Mouse (Mus musculus): ENCODE data around the gene Tatdn3. TPM values are rescaled to one million over a fixed set of nuclear protein-coding genes. Genes with fewer than 3 reads are reported as not detected.
"Not testable (repeated sequence)": the region's sequence is repeated elsewhere in the genome, so short reads cannot be mapped to it uniquely, and the experiment has no call there.

Tatdn3 gene
- total and polyA plus RNA-seq, 2 experiments: 9.4 to 16.3 TPM

DNA sequence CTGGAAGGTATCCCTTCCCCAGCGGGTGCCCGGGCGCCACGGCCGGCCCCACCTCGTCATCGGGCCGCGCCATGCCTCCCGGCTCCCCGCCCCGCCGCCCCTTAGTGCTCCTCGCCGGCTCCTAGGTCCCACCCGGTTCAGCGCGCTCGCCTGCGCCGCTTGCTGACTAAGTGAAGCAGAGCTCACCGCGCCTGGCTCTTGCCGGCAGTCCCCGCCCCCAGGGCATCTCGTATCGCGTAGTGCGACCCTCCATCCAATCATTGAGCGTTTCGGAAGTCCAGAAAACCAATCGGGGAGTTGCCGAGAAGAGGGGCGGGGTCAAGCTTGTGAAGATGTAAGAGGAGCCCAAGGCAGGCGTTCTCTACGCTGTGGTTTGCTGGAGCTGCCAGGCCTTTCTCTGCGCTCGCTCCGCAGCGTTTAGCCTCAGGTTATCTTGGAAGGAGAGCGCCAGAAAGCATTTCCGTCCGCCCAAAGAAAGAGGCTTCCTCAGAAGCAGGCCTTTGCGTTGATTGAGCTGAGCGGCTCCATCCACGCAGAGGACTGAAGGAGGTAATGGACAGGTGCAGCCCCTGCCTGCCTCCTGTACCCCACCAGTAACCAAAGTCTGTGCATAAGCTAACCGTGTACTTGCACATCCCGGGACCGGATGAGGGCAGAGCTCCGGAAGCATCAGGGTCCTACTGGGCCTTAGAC, 36.6 kb downstream of the Tatdn3 start, which contains the start of gene Flvcr1:
TSS of gene Flvcr1 (minus strand) at position 138 of the 693 bp plus-strand sequence.
- no peak within 1 kb of the TSS for H3K27ac ChIP-seq (replicated peaks; ENCODE audit: insufficient read depth, low read depth, low read length)
- 1% methylated on average over 50 of the region's 50 CpGs for WGBS
- H3K9ac ChIP-seq (ENCODE audit: low read depth, low read length): peak within 1 kb of the TSS; percentile 63

DNA sequence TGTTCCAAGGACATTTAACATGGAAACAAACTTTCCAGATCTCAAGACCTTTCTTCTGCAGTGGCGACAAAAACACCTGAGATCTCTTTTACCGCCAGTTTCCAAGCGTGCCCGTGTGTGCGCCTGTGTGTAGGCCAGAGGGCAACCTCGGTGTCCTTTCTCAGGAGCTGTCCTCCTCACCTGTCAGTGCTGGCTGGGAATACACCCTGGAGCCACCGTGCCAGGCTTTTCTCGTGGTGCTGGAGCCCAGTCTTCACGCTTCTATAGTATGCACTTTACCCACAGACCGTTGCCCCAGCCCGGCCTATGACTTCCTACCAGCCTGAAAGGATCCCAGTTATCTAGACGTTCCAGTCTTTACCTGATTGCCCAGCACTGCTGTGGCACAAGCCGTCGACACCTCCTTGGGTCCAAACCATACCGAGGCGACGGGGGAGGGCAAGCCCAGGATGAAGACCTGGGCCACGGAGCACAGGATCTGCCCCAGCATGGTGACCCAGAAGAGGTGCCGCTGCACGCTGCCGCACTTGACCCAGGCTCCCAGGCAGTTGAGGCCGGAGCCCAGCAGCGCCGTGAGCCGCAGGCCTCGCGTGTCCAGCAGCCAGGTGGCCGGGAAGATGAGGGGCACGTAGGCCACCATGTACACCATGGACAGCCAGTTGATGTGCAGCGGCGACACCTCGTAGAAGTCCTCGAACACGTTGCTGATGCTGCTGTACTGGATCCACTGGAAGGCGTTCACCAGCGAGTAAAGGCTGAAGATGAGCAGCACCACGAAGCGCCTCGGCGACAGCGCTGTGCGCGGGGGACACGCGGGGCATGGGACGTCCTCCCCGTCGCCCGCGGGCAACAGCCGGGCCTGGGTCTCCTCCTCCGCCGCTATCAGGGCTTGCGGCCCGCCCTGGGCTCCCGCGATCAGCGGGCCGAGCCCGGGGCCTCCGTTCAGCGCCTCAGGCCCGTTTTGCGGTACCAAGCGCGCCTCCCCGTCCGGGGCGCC, 37.4 kb downstream of the Tatdn3 start:
- TF ChIP-seq POLR2A (IDR thresholded peaks at IDR 0.05; ENCODE audit: extremely low read depth, insufficient read depth, low read length) (no peak), CTCF (IDR thresholded peaks at IDR 0.05; ENCODE audit: low read depth, low read length) (no peak)
- Histone ChIP-seq H3K27ac (replicated peaks; ENCODE audit: insufficient read depth, low read depth, low read length) (no peak overlapping the region), H3K9ac (ENCODE audit: low read depth, low read length) (peak overlapping the region; percentile 63), H3K27me3 (ENCODE audit: control insufficient read depth, insufficient read depth, low read length) (no peaks in the 10 kb centered on the region), H3K4me1 (ENCODE audit: control insufficient read depth, insufficient read depth, low read length) (peaks cover 7% of the 10 kb centered on the region), H3K79me2 (ENCODE audit: control insufficient read depth, insufficient read depth, low read length) (no peaks in the 10 kb centered on the region; the same call in 1 of the 2 replicates), H3K4me3 (ENCODE audit: insufficient read depth, low read depth, low read length) (peak overlapping the region; percentile 61), H3K36me3 (ENCODE audit: control insufficient read depth, insufficient read depth, low read length) (peaks cover 1% of the 10 kb centered on the region; the same call in 1 of the 2 replicates)
- DNase-seq (ENCODE audit: extremely low read depth, low read depth, low spot score): peak; percentile 29
- WGBS: 3% methylated on average over 69 of the region's 69 CpGs

More for the DNA sequence above, 36.6 kb downstream of the Tatdn3 start, which contains the start of gene Flvcr1:
- Histone ChIP-seq H3K4me1 (ENCODE audit: control insufficient read depth, insufficient read depth, low read length) (peaks cover 7% of the 10 kb centered on the region), H3K4me3 (ENCODE audit: insufficient read depth, low read depth, low read length) (peak within 1 kb of the TSS; percentile 61), H3K27me3 (ENCODE audit: control insufficient read depth, insufficient read depth, low read length) (no peaks in the 10 kb centered on the region), H3K79me2 (ENCODE audit: control insufficient read depth, insufficient read depth, low read length) (no peaks in the 10 kb centered on the region; the same call in 1 of the 2 replicates), H3K36me3 (ENCODE audit: control insufficient read depth, insufficient read depth, low read length) (peaks cover 1% of the 10 kb centered on the region; the same call in 1 of the 2 replicates)
- DNase-seq (ENCODE audit: extremely low read depth, low read depth, low spot score): peak; percentile 95
- TF ChIP-seq CTCF (IDR thresholded peaks at IDR 0.05; ENCODE audit: low read depth, low read length) (0 out of 2 replicates have a peak, but pooled peaks have one; percentile 8), POLR2A (IDR thresholded peaks at IDR 0.05; ENCODE audit: extremely low read depth, insufficient read depth, low read length) (peak; percentile 94)

DNA sequence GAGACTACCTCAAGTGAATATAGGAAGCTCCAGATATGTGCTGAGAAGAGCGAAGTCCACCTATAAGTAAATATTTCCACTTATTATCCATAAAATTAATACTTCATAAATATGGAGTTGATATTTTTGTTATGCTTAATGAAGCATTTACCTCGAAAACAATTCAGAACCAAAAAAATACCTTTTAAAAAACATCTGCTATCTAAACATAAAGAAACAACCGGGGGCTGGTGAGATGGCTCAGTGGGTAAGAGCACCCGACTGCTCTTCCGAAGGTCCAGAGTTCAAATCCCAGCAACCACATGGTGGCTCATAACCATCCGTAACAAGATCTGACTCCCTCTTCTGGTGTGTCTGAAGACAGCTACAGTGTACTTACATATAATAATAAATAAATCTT, 38.9 kb downstream of the Tatdn3 start:
- H3K27ac ChIP-seq (replicated peaks; ENCODE audit: insufficient read depth, low read depth, low read length); H3K27me3 ChIP-seq (ENCODE audit: control insufficient read depth, insufficient read depth, low read length); H3K4me1 ChIP-seq (ENCODE audit: control insufficient read depth, insufficient read depth, low read length); DNase-seq (ENCODE audit: extremely low read depth, low read depth, low spot score); H3K9ac ChIP-seq (ENCODE audit: low read depth, low read length); H3K79me2 ChIP-seq (ENCODE audit: control insufficient read depth, insufficient read depth, low read length); H3K4me3 ChIP-seq (ENCODE audit: insufficient read depth, low read depth, low read length); H3K36me3 ChIP-seq (ENCODE audit: control insufficient read depth, insufficient read depth, low read length): not testable (repeated sequence)
- 92% methylated on average over 6 of the region's 6 CpGs for WGBS

DNA sequence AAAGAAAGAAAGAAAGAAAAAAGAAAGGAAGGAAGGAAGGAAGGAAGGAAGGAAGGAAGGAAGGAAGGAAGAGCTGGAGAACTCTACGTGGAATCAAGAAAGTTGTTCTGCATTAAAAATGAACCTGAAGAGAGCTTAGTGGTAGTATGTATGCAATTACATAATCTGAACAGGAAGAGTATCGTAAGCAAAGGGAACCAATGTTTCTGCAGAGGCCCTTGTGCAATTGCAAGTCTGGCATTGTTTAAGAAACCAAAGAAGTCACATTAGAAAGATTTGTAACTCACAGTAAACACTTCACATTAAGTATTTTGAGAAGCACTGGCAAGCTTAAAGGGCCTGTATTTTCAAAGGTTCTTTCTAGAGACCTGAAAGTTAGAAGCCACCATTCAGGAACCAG, 39.6 kb downstream of the Tatdn3 start:
- H3K9ac ChIP-seq (ENCODE audit: low read depth, low read length): no peak overlapping the region
- H3K79me2 ChIP-seq (ENCODE audit: control insufficient read depth, insufficient read depth, low read length): no peaks in the 10 kb centered on the region; the same call in 1 of the 2 replicates
- peak; percentile 15 for DNase-seq (ENCODE audit: extremely low read depth, low read depth, low spot score)
- TF ChIP-seq POLR2A (IDR thresholded peaks at IDR 0.05; ENCODE audit: extremely low read depth, insufficient read depth, low read length) (no peak), CTCF (IDR thresholded peaks at IDR 0.05; ENCODE audit: low read depth, low read length) (no peak)
- WGBS: 76% methylated on average over 2 of the region's 2 CpGs
- H3K27ac ChIP-seq (replicated peaks; ENCODE audit: insufficient read depth, low read depth, low read length): no peak overlapping the region
- no peak overlapping the region for H3K4me3 ChIP-seq (ENCODE audit: insufficient read depth, low read depth, low read length)
- no peaks in the 10 kb centered on the region for H3K27me3 ChIP-seq (ENCODE audit: control insufficient read depth, insufficient read depth, low read length)
- peaks cover 7% of the 10 kb centered on the region for H3K4me1 ChIP-seq (ENCODE audit: control insufficient read depth, insufficient read depth, low read length)
- H3K36me3 ChIP-seq (ENCODE audit: control insufficient read depth, insufficient read depth, low read length): peaks cover 1% of the 10 kb centered on the region; the same call in 1 of the 2 replicates

DNA sequence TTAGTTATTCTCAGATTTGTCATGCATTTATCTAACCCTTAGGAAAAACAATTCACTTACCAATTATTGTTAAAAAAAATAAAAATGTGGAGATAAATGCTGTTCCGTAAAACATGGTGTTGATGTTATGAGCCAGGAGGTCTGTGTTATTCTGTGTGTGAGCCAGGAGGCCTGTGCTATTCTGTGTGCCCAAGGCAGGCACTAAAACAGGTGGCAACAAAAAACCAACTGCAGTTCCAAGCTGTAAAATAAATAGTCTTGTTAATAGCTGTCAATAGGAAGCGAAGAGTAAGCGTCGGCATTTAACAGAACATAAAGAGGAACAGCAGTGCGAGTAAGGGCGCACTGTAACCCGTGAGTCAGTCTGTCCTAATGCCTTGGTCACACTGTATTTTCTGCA, 41.7 kb downstream of the Tatdn3 start:
- H3K27me3 ChIP-seq (ENCODE audit: control insufficient read depth, insufficient read depth, low read length): no peaks in the 10 kb centered on the region
- peaks cover 7% of the 10 kb centered on the region for H3K4me1 ChIP-seq (ENCODE audit: control insufficient read depth, insufficient read depth, low read length)
- TF ChIP-seq POLR2A (IDR thresholded peaks at IDR 0.05; ENCODE audit: extremely low read depth, insufficient read depth, low read length): no peak
- TF ChIP-seq CTCF (IDR thresholded peaks at IDR 0.05; ENCODE audit: low read depth, low read length): no peak
- H3K36me3 ChIP-seq (ENCODE audit: control insufficient read depth, insufficient read depth, low read length): peaks cover 1% of the 10 kb centered on the region; the same call in 1 of the 2 replicates
- DNase-seq (ENCODE audit: extremely low read depth, low read depth, low spot score): no peak
- no peak overlapping the region for H3K27ac ChIP-seq (replicated peaks; ENCODE audit: insufficient read depth, low read depth, low read length)
- H3K9ac ChIP-seq (ENCODE audit: low read depth, low read length): no peak overlapping the region
- 88% methylated on average over 7 of the region's 7 CpGs for WGBS
- H3K4me3 ChIP-seq (ENCODE audit: insufficient read depth, low read depth, low read length): no peak overlapping the region
- no peaks in the 10 kb centered on the region; the same call in 1 of the 2 replicates for H3K79me2 ChIP-seq (ENCODE audit: control insufficient read depth, insufficient read depth, low read length)

Data from liver, adult 2 months (tissue).